Mouse (Mus musculus): ENCODE measurements around the gene Dexi. TPM values are rescaled to one million over a fixed set of nuclear protein-coding genes. Genes with fewer than 3 reads are reported as not detected.

Gene Dexi
- polyA plus RNA-seq (2015; fragmentation: Nextera tagmentation; extraction: Ambion mirVana), result 16.4 and 21.5 TPM in 2 replicates

GRCm38 (mm10) chr16:10542698-10543365 lies at the start of gene Dexi:
TSS of gene Dexi (minus strand) at chr16:10543054.
- Histone ChIP-seq H3K4me3 (peak within 1 kb of the TSS; percentile 92), H3K36me3 (no peaks in the 10 kb centered on the region)

GRCm38 (mm10) chr16:10586546-10586945 lies 43.7 kb upstream of the Dexi start:
- Histone ChIP-seq H3K4me3 (no peak overlapping the region), H3K4me2 (no peak overlapping the region), H3K4me1 (no peaks in the 10 kb centered on the region), H3K36me3 (peaks cover 45% of the 10 kb centered on the region), H3K9ac (no peak overlapping the region), H3K27ac (no peak overlapping the region), H3K27me3 (no peaks in the 10 kb centered on the region), H3K9me3 (no peaks in the 10 kb centered on the region)
- 85% methylated on average over 3 of the region's 3 CpGs for WGBS
- no peak for ATAC-seq (ENCODE audit: insufficient number of reproducible peaks, low FRiP score, low TSS enrichment, low read depth)

More at GRCm38 (mm10) chr16:10542698-10543365, at the start of gene Dexi:
- peaks cover 50% of the 10 kb centered on the region for H3K4me1 ChIP-seq
- under 1% methylated on average over 58 of the region's 61 CpGs for WGBS
- H3K4me2 ChIP-seq, result peak within 1 kb of the TSS; percentile 91
- no peaks in the 10 kb centered on the region for H3K9me3 ChIP-seq
- peak within 1 kb of the TSS; percentile 92 for H3K27ac ChIP-seq
- H3K9ac ChIP-seq, result peak within 1 kb of the TSS; percentile 79
- no peaks in the 10 kb centered on the region for H3K27me3 ChIP-seq
- ATAC-seq (ENCODE audit: insufficient number of reproducible peaks, low FRiP score, low TSS enrichment, low read depth), result peak; percentile 93

- Histone ChIP-seq H3K4me3 (no peak overlapping the region), H3K27ac (no peak overlapping the region), H3K4me2 (no peak overlapping the region), H3K36me3 (peaks cover 55% of the 10 kb centered on the region), H3K9me3 (no peaks in the 10 kb centered on the region), H3K27me3 (no peaks in the 10 kb centered on the region), H3K9ac (no peak overlapping the region), H3K4me1 (no peaks in the 10 kb centered on the region)
- 76% methylated on average over 1 of the region's 1 CpGs for WGBS
- no peak for ATAC-seq (ENCODE audit: insufficient number of reproducible peaks, low FRiP score, low TSS enrichment, low read depth)
Measured at GRCm38 (mm10) chr16:10585165-10585564, 42.3 kb upstream of the Dexi start.

GRCm38 (mm10) chr16:10581234-10581898 lies 38.5 kb upstream of the Dexi start:
- Histone ChIP-seq H3K4me1 (no peaks in the 10 kb centered on the region), H3K4me3 (no peak overlapping the region), H3K9ac (no peak overlapping the region), H3K27me3 (no peaks in the 10 kb centered on the region), H3K36me3 (peaks cover 73% of the 10 kb centered on the region), H3K4me2 (no peak overlapping the region), H3K27ac (no peak overlapping the region), H3K9me3 (no peaks in the 10 kb centered on the region)
- 87% methylated on average over 2 of the region's 2 CpGs for WGBS
- ATAC-seq (ENCODE audit: insufficient number of reproducible peaks, low FRiP score, low TSS enrichment, low read depth), result no peak

- H3K9ac ChIP-seq, result no peak overlapping the region
- H3K36me3 ChIP-seq, result peaks cover 83% of the 10 kb centered on the region
- no peaks in the 10 kb centered on the region; the same call in 1 of the 2 replicates for H3K4me1 ChIP-seq
- H3K27me3 ChIP-seq, result no peaks in the 10 kb centered on the region
- WGBS, result 53% methylated on average over 1 of the region's 1 CpGs
- no peak overlapping the region for H3K4me3 ChIP-seq
- H3K4me2 ChIP-seq, result no peak overlapping the region
- ATAC-seq (ENCODE audit: insufficient number of reproducible peaks, low FRiP score, low TSS enrichment, low read depth), result no peak
- no peak overlapping the region for H3K27ac ChIP-seq
- H3K9me3 ChIP-seq, result no peaks in the 10 kb centered on the region
Measured at GRCm38 (mm10) chr16:10578376-10578775, 35.5 kb upstream of the Dexi start.

GRCm38 (mm10) chr16:10577548-10577947 lies 34.7 kb upstream of the Dexi start:
- WGBS, result 65% methylated on average over 5 of the region's 5 CpGs
- H3K36me3 ChIP-seq, result peaks cover 81% of the 10 kb centered on the region
- H3K9ac ChIP-seq, result no peak overlapping the region
- no peaks in the 10 kb centered on the region; the same call in 1 of the 2 replicates for H3K4me1 ChIP-seq
- H3K9me3 ChIP-seq, result no peaks in the 10 kb centered on the region
- H3K4me2 ChIP-seq, result no peak overlapping the region
- no peak overlapping the region for H3K27ac ChIP-seq
- ATAC-seq (ENCODE audit: insufficient number of reproducible peaks, low FRiP score, low TSS enrichment, low read depth), result no peak
- no peaks in the 10 kb centered on the region for H3K27me3 ChIP-seq
- no peak overlapping the region for H3K4me3 ChIP-seq

- no peak overlapping the region for H3K9ac ChIP-seq
- no peak overlapping the region for H3K4me3 ChIP-seq
- H3K9me3 ChIP-seq, result no peaks in the 10 kb centered on the region
- H3K36me3 ChIP-seq, result peaks cover 67% of the 10 kb centered on the region
- H3K4me2 ChIP-seq, result no peak overlapping the region
- no peaks in the 10 kb centered on the region; the same call in 1 of the 2 replicates for H3K4me1 ChIP-seq
- H3K27me3 ChIP-seq, result no peaks in the 10 kb centered on the region
- H3K27ac ChIP-seq, result no peak overlapping the region
- 80% methylated on average over 4 of the region's 4 CpGs for WGBS
- ATAC-seq (ENCODE audit: insufficient number of reproducible peaks, low FRiP score, low TSS enrichment, low read depth), result no peak
Measured at GRCm38 (mm10) chr16:10575915-10576314, 33.1 kb upstream of the Dexi start.

- H3K36me3 ChIP-seq, result peaks cover 63% of the 10 kb centered on the region
- no peak overlapping the region for H3K4me3 ChIP-seq
- no peak overlapping the region for H3K4me2 ChIP-seq
- no peaks in the 10 kb centered on the region; the same call in 1 of the 2 replicates for H3K4me1 ChIP-seq
- no peak for ATAC-seq (ENCODE audit: insufficient number of reproducible peaks, low FRiP score, low TSS enrichment, low read depth)
- H3K27me3 ChIP-seq, result no peaks in the 10 kb centered on the region
- no peak overlapping the region for H3K27ac ChIP-seq
- WGBS, result 27% methylated on average over 2 of the region's 2 CpGs
- H3K9ac ChIP-seq, result no peak overlapping the region
- no peaks in the 10 kb centered on the region for H3K9me3 ChIP-seq
Measured at GRCm38 (mm10) chr16:10574936-10575335, 32.1 kb upstream of the Dexi start.

GRCm38 (mm10) chr16:10571820-10572219 lies 29.0 kb upstream of the Dexi start:
- Histone ChIP-seq H3K9ac (no peak overlapping the region), H3K4me1 (no peaks in the 10 kb centered on the region; the same call in 1 of the 2 replicates), H3K36me3 (peaks cover 49% of the 10 kb centered on the region), H3K4me3 (no peak overlapping the region), H3K9me3 (no peaks in the 10 kb centered on the region), H3K4me2 (no peak overlapping the region), H3K27ac (no peak overlapping the region), H3K27me3 (no peaks in the 10 kb centered on the region)
- no peak for ATAC-seq (ENCODE audit: insufficient number of reproducible peaks, low FRiP score, low TSS enrichment, low read depth)
- WGBS, result 35% methylated on average over 2 of the region's 2 CpGs

- no peak overlapping the region for H3K9ac ChIP-seq
- no peak overlapping the region for H3K4me3 ChIP-seq
- no peaks in the 10 kb centered on the region for H3K27me3 ChIP-seq
- H3K36me3 ChIP-seq, result peaks cover 38% of the 10 kb centered on the region
- no peak overlapping the region for H3K4me2 ChIP-seq
- no peak overlapping the region for H3K27ac ChIP-seq
- 58% methylated on average over 1 of the region's 1 CpGs for WGBS
- H3K9me3 ChIP-seq, result no peaks in the 10 kb centered on the region
- H3K4me1 ChIP-seq, result peaks cover 3% of the 10 kb centered on the region; the same call in 1 of the 2 replicates
- no peak for ATAC-seq (ENCODE audit: insufficient number of reproducible peaks, low FRiP score, low TSS enrichment, low read depth)
Measured at GRCm38 (mm10) chr16:10570708-10571107, 27.9 kb upstream of the Dexi start.

GRCm38 (mm10) chr16:10569809-10570395 lies 27.0 kb upstream of the Dexi start:
- WGBS, result 83% methylated on average over 5 of the region's 5 CpGs
- Histone ChIP-seq H3K4me3 (no peak overlapping the region), H3K27ac (no peak overlapping the region), H3K9me3 (no peaks in the 10 kb centered on the region), H3K36me3 (peaks cover 36% of the 10 kb centered on the region), H3K27me3 (no peaks in the 10 kb centered on the region), H3K4me1 (peaks cover 7% of the 10 kb centered on the region; the same call in 1 of the 2 replicates), H3K9ac (no peak overlapping the region), H3K4me2 (no peak overlapping the region)
- no peak for ATAC-seq (ENCODE audit: insufficient number of reproducible peaks, low FRiP score, low TSS enrichment, low read depth)

GRCm38 (mm10) chr16:10567153-10567552 lies 24.3 kb upstream of the Dexi start:
- 94% methylated on average over 4 of the region's 4 CpGs for WGBS
- H3K4me2 ChIP-seq, result no peak overlapping the region
- no peaks in the 10 kb centered on the region for H3K27me3 ChIP-seq
- H3K36me3 ChIP-seq, result peaks cover 31% of the 10 kb centered on the region; the same call in 1 of the 2 replicates
- H3K4me3 ChIP-seq, result no peak overlapping the region
- no peak for ATAC-seq (ENCODE audit: insufficient number of reproducible peaks, low FRiP score, low TSS enrichment, low read depth)
- H3K4me1 ChIP-seq, result peaks cover 7% of the 10 kb centered on the region; the same call in 1 of the 2 replicates
- no peaks in the 10 kb centered on the region for H3K9me3 ChIP-seq
- H3K9ac ChIP-seq, result no peak overlapping the region
- H3K27ac ChIP-seq, result no peak overlapping the region
